Mouse (Mus musculus) heart, adult 11 months (tissue): ENCODE results near the gene Sardh.
A peak's percentile ranks its signal among the peaks of the same experiment; 100 is the strongest.

Experiments
- DNase-seq: peaks from one replicate; pipeline ENCODE4 v3.0.0; 2022

Gene Sardh

GRCm38 (mm10) chr2:27248211-27248610 is at the start of gene Sardh:
Gene Sardh (minus strand): TSS chr2:27248337.
- peak; percentile 81 for DNase-seq

GRCm38 (mm10) chr2:27296656-27297406 is 48.7 kb upstream of the Sardh start:
- no peak for DNase-seq

- DNase-seq, result no peak
These were observed 46.6 kb upstream of the Sardh start for GRCm38 (mm10) chr2:27294777-27295176.

GRCm38 (mm10) chr2:27289019-27289418 is 40.9 kb upstream of the Sardh start:
- DNase-seq, result peak; percentile 97

- DNase-seq, result peak; percentile 84
These were observed 39.0 kb upstream of the Sardh start for GRCm38 (mm10) chr2:27286971-27287710.

GRCm38 (mm10) chr2:27284441-27284840 is 36.3 kb upstream of the Sardh start:
- DNase-seq, result no peak

GRCm38 (mm10) chr2:27281771-27282170 is 33.6 kb upstream of the Sardh start:
- DNase-seq, result peak; percentile 92

- peak; percentile 95 for DNase-seq
These were observed 32.9 kb upstream of the Sardh start for GRCm38 (mm10) chr2:27280920-27281611.

- DNase-seq, result no peak
These were observed 30.7 kb upstream of the Sardh start for GRCm38 (mm10) chr2:27278859-27279258.

- DNase-seq, result no peak
These were observed 20.2 kb upstream of the Sardh start for GRCm38 (mm10) chr2:27268325-27268724.

- DNase-seq, result no peak
These were observed 17.7 kb upstream of the Sardh start for GRCm38 (mm10) chr2:27265819-27266218.

GRCm38 (mm10) chr2:27262984-27263383 is 14.8 kb upstream of the Sardh start:
- DNase-seq, result peak; percentile 94

GRCm38 (mm10) chr2:27251434-27251833 is 3.3 kb upstream of the Sardh start:
- DNase-seq, result peak; percentile 74

- DNase-seq, result no peak
These were observed 662 bp downstream of the Sardh start for GRCm38 (mm10) chr2:27247487-27247863.

GRCm38 (mm10) chr2:27246712-27247486 is 1.2 kb downstream of the Sardh start:
- DNase-seq, result peak; percentile 99

GRCm38 (mm10) chr2:27245947-27246346 is 2.2 kb downstream of the Sardh start:
- DNase-seq, result no peak

- DNase-seq, result no peak
These were observed 10.8 kb downstream of the Sardh start for GRCm38 (mm10) chr2:27237342-27237741.

- no peak for DNase-seq
These were observed 12.4 kb downstream of the Sardh start for GRCm38 (mm10) chr2:27235729-27236128.

- DNase-seq, result peak; percentile 98
These were observed 15.8 kb downstream of the Sardh start for GRCm38 (mm10) chr2:27232376-27232775.

GRCm38 (mm10) chr2:27229481-27230105 is 18.5 kb downstream of the Sardh start:
- DNase-seq, result no peak

- peak; percentile 80 for DNase-seq
These were observed 19.2 kb downstream of the Sardh start for GRCm38 (mm10) chr2:27228809-27229480.

GRCm38 (mm10) chr2:27226572-27226971 is 21.6 kb downstream of the Sardh start:
- no peak for DNase-seq
